Mouse (Mus musculus): ENCODE data around the gene Med12l.
"Not testable (repeated sequence)": the region's sequence is repeated elsewhere in the genome, so short reads cannot be mapped to it uniquely, and the experiment has no call there.

Med12l gene

GRCm38 (mm10) chr3:59022251-59022650 lies 16.6 kb downstream of the Med12l start:
- in situ Hi-C loops (cut with MboI, MseI) = no loop called here

DNA sequence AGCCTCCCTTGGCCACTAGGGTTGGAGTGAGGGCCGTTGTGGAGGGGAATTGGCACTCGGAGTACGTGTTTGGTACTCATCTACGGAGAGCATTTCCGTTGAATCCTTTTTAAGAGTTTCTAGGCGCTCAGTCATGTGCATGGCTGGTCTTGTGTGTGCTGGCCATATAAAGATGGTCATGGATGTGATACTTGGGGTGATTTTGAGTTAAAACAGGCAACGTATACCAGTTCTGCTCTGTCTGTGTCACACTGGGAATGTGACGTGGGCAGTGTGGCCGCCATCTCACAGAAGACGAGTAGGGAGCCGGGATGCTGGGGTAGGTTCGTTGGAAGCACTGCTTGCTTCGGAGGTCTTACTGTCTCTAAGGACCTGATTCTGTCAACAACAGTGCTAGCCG lies 17.3 kb downstream of the Med12l start:
- in situ Hi-C loops (cut with MboI, MseI) = no loop called here

DNA sequence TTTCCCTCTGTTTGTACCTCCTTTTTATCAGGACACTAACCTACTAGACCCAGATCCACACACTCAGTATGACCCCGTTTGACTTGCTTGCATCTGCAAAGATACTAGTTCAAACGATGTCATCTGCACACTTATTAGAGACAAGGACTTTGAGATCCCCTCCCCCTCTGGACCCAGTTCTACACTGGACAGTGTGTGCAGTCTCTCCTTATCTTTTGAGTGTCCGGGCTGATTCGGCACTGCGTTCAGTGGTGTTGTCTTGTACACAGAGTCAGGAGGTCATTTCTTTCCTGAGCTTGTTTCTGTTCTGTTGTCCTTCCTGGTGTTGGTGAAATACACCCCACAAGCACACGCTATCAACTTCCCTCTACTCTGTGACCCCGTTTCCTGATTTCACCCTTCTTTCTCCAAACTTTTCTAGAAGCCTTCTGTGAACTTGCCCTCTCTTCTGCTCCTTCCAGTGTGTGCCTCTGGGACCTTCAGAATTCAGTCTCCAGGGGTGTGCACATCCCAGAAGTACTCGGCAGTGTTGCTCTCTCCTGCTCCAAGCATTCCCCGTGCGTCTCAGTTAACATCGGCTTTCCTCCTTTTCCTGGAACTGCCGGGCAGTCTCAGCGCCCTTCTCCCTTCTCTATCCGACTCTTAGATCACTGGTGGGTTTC lies 19.0 kb downstream of the Med12l start:
- in situ Hi-C loops (cut with MboI, MseI) = no loop called here

DNA sequence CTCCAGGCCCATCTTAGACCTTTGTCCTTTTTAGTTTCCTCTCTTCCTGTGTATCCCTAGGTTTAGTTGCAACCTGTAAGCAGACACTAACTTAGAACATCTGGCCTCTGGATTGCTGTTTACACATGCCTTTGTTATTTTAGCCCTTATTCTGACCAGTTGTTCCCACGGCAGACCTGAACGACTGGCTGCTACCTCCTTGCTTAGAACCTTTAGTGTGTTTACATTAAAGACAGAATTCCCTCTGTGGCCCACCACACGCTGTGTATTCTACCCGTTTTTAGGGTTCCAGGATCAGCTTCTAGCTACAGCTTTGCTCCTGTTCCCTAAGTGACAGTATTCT lies 19.5 kb downstream of the Med12l start:
- in situ Hi-C loops (cut with MboI, MseI) = no loop called here

DNA sequence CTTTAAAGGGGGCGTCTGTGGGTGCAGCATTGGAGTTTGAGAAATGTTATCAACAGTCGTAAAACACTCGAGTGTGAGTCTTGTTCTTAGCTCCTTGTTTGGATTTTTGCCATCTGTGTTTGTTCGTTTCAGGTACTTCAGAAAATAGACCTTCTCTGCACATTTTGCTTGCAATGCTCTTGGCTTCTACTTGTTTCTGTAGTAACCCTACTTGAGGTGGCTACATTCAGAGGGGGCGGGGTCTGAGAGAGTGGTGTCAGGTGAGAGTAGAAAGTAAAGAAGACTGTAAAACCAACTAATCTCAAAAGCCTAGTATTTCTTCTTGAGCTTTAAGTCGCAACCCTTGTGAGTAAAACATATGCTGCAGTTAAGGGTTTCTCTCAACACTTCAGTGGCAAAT lies 23.1 kb downstream of the Med12l start:
- in situ Hi-C loops (cut with MboI, MseI) = no loop called here

- in situ Hi-C loops (cut with MboI, MseI) = no loop called here
These were observed 25.4 kb downstream of the Med12l start for GRCm38 (mm10) chr3:59030986-59031385.

DNA sequence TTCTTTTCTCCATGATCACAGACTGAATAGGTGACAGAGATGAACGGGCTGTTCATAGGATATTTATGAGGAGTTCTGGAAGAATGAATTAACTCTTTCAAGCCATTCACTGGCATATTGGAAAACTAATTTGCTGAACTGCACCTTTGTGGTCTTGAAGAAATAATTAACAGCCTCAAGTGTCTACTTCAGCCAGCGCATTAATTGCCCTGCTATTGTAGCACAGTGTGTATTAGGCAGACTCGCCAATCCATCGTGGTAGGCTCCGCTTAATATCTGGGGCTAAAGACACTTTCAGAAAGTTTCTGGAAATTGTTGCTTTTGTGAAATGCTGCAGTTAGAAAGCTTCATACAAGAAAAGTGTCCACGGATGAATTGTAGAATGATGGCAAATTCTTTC lies 35.9 kb downstream of the Med12l start:
- in situ Hi-C loops (cut with MboI, MseI) = no loop called here

- in situ Hi-C loops (cut with MboI, MseI) = loop anchor here (5.0 to 10.0 kb wide), 2 partner anchors 68 to 210 kb away; no protein-coding TSS in a partner anchor
These were observed 49.4 kb downstream of the Med12l start for GRCm38 (mm10) chr3:59054834-59055535.

DNA sequence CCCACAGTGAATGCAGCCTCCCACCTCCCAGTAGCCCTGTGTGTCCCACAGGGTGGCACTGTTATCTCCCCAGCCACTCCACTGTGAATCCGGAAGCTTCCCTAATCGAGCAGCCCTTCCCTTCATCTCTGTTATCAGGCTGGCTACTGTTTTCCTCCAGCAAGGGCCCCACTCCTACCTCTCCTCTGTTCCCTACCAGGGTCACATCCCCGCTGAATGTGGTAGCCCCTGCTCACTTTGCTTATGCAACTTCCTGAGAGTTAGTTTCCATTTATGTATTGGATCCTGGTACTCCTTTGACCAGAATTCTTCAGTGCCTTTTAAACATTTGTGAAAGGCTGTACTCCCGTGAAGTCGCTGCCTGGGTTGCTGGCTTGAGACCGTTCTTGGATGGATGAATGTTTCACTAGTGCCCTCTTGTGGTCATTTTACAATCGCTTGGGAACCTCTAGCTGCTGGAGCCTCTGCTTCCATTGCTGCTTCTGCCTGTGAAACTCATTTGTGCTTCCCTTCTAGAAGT lies 53.5 kb downstream of the Med12l start:
- in situ Hi-C loops (cut with MboI, MseI) = loop anchor here (5.0 to 10.0 kb wide), 2 partner anchors 72 to 214 kb away; no protein-coding TSS in a partner anchor

DNA sequence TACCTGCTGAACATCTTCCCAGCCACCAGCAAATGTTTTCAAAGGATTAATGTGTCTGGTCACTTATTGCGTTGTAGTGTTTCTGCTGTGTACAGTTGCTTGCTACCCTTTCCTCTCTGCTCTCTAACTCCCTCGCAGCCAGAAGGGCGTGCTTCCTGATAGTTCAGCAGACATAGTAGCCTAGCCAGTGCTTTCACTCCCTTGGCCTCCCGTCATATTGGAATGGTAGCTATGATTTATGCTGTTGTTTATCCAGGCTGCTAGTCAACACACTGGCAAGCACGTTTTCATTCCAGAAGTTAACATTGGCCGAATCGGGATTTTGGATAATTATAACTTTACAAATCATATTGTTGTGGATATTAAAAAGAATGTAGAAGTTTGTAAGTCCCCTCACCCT lies 54.5 kb downstream of the Med12l start:
- in situ Hi-C loops (cut with MboI, MseI) = no loop called here

DNA sequence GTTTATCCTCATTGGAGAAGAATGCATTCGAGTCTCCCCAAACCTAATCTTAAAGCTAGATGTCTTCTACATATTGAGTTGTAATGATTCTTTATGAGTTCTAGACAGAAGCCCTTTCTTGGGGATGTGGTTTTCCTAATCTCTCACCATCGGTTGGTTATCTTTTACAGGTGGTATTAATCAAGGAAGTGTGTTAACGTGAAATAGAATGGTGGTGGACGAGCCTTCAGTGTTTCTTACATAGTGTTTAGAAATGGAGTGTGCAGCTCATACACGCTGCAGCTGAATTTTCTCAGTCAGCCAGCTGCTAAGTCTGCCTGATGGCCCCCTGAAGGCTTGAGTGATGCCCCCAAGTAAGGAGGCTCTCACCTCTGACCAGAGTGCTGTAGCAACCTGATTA lies 56.5 kb downstream of the Med12l start:
- in situ Hi-C loops (cut with MboI, MseI) = no loop called here

- in situ Hi-C loops (cut with MboI, MseI) = no loop called here
These were observed 57.8 kb downstream of the Med12l start for GRCm38 (mm10) chr3:59063431-59063830.

GRCm38 (mm10) chr3:59065937-59066336 lies 60.3 kb downstream of the Med12l start:
- in situ Hi-C loops (cut with MboI, MseI) = no loop called here

- in situ Hi-C loops (cut with MboI, MseI) = no loop called here
These were observed 61.1 kb downstream of the Med12l start for GRCm38 (mm10) chr3:59066558-59067294.

DNA sequence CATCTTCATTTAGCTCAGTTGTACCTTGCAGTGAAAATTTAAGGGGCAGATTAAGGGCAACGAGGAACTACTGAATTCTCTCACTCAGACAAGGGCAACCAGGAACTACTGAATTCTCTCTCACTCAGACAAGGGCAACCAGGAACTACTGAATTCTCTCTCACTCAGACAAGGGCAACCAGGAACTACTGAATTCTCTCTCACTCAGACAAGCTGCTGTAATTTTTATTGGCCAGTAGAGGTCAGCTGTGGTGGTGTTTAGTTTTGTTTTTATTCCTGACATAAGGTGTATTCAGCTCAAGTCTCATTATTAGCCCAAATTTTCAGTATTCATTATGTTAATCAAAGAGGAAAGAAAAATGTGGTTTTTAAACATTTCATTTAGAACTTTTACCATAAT lies 63.4 kb downstream of the Med12l start:
- in situ Hi-C loops (cut with MboI, MseI) = not testable (repeated sequence)

DNA sequence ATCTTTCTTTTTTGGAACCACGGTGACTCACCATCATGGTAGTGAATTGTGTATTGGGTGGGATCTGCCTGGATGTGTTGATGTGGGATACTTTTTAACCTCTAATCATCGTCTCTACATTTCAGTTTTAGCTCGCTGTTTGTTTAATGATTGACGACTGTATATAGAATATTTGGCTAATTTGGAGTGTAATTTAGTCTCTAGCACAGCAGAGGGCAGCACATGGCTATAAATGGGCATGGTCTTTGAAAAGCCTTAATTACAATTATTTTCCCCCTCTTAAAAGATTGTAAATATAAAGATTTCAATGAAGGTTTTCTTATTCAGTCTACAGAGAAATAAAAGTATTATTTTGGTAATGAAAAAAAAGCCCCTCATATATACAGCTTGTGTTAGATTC lies 71.7 kb downstream of the Med12l start:
- in situ Hi-C loops (cut with MboI, MseI) = no loop called here

DNA sequence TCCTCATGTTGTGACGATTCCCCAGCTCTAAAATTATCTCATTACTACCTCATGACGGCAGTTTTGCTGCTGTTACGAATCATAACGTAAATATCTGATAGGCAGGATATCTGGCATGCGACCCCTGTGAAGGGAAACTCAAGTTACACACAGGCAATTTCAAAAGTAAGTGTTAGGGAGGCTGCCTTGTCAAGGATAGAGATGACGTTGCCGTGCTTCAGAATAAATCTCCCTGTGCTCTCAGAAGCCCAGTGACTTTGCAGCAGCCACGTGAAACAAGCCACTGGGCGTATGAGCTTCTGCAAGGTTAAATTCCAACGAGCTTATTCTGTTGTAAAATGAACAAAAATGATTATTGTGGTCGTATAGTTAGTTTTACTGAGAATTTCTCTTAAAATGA lies 73.0 kb downstream of the Med12l start:
- in situ Hi-C loops (cut with MboI, MseI) = no loop called here

DNA sequence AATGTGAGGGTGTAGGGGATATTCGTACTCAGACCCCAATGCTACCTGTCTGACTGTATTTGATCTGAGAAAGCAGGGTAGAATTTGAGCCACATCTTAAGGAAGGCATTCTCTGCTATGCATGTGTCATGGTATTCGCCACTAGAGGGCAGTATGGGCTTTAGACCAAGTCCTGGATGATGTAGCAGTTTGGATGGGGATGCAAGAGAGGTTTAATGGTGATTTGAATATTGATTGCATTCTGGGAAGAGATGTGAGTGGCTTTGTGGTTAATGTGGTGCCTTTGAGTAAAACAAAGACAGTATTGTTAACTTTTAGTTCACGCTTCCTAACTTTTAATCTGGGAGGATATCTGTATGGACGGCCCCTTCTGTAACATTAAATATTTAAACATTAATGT lies 73.7 kb downstream of the Med12l start:
- in situ Hi-C loops (cut with MboI, MseI) = no loop called here

DNA sequence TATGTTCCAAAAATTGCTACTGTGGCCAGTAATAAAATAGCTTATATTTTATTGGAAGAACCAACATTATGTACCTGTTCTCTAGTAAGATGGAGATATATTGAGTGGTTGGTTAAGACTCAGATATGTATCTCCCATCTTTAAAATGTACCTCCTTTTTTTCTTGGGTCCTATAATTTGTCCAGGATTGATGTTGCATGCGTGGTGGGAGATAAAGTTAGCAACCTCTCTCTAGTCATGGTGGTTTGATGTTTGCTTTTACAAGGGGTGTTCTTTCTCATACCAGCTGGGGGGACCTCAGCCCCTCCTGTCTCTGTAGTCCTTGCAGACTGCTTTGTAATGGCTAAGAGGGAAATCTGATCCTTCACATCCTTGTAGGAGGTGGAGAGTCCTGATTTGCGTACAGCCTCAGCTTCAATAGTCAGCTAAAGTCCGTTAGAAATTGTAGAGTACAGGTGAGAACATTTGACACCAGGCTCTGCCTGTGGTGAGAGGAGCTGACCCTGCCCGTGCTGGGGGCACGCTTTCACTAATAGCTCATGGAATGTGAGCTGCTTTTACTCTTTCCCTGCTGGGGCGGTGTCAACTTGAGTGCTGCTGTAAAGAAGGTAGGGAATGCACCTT lies 74.8 kb downstream of the Med12l start:
- in situ Hi-C loops (cut with MboI, MseI) = loop anchor here (5.0 kb wide), 2 partner anchors 37 to 92 kb away; no protein-coding TSS in a partner anchor

- in situ Hi-C loops (cut with MboI, MseI) = loop anchor here (5.0 kb wide), 2 partner anchors 36 to 91 kb away; no protein-coding TSS in a partner anchor
These were observed 75.3 kb downstream of the Med12l start for GRCm38 (mm10) chr3:59080919-59081318.

GRCm38 (mm10) chr3:59092702-59093101 lies 87.1 kb downstream of the Med12l start:
- in situ Hi-C loops (cut with MboI, MseI) = no loop called here

DNA sequence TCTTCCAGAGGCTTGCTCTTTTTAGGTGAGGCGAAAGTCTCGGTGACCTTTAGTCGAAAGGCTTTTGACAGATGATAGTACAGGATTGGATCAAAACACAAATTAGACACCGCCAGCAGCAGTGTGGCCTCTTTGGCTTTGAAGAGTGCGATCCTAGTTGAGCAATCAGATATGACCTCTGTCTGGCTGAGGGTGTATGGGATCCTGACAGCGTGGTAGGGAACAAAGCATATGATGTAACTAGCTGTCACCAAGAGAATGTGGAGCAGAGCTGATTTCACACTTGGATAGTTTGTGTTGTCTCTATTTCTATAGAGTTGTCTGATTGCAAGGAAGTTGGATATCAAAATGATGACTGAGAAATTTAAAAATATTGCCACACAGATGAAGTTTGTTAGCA lies 91.8 kb downstream of the Med12l start:
- in situ Hi-C loops (cut with MboI, MseI) = no loop called here

Measured in T-helper 1 cell (primary cell).